Mouse (Mus musculus) MEL (cell line): ENCODE measurements at regions not wholly inside any gene's neighbourhood (a gene's known extent, or its start where the extent isn't known, plus 50 kb on each side); places are given as distances from the start of the nearest gene placed in this dataset.

Source experiments
- DNase-seq: peaks from one replicate; pipeline ENCODE4 v3.0.0; 2011; ENCODE audit warnings: low read depth, low spot score
- H3K27ac ChIP-seq: 2 replicates; pipeline ENCODE4 v1.5.1; 2012; ENCODE audit warnings: low read depth, mild to moderate bottlenecking, control low read depth, low read length, moderate library complexity; ENCODE audit not compliant: control insufficient read depth
- H3K27me3 ChIP-seq, 2 experiments: fragments of 150-350 bp in 1 of 2; sonication (generic) in 1 of 2; 2 replicates each; pipeline ENCODE4 v1.6.1; 2012; ENCODE audit warnings: low read length in 2 of 2, mild to moderate bottlenecking in 2 of 2, improper control_type of control experiment in 1 of 2, moderate library complexity in 1 of 2; ENCODE audit not compliant: insufficient read depth in 2 of 2, control insufficient read depth in 1 of 2
- H3K36me3 ChIP-seq, 2 experiments: 2 replicates each; pipeline ENCODE4 v1.6.1; 2012 to 2014; ENCODE audit warnings: low read length in 2 of 2, improper control_type of control experiment in 1 of 2, inconsistent platforms in 1 of 2, mild to moderate bottlenecking in 1 of 2; ENCODE audit not compliant: insufficient read depth in 2 of 2, control insufficient read depth in 1 of 2
- H3K4me1 ChIP-seq, 2 experiments: fragments of 150-350 bp in 1 of 2; sonication (generic) in 1 of 2; 2 replicates each; pipeline ENCODE4 v1.6.1; 2012; ENCODE audit warnings: low read length in 2 of 2, improper control_type of control experiment in 1 of 2, mild to moderate bottlenecking in 1 of 2; ENCODE audit not compliant: insufficient read depth in 2 of 2, control insufficient read depth in 1 of 2
- H3K4me3 ChIP-seq, 2 experiments: fragments of 150-350 bp in 1 of 2; sonication (generic) in 1 of 2; 2 replicates each; pipeline ENCODE4 v1.5.1; 2012; ENCODE audit warnings: low read depth in 2 of 2, low read length in 2 of 2, mild to moderate bottlenecking in 2 of 2, moderate library complexity in 2 of 2, control low read depth in 1 of 2, improper control_type of control experiment in 1 of 2; ENCODE audit not compliant: control insufficient read depth in 1 of 2, insufficient read depth in 1 of 2
- H3K79me2 ChIP-seq: 2 replicates; pipeline ENCODE4 v1.6.1; 2012; ENCODE audit warnings: mild to moderate bottlenecking, low read length, moderate library complexity; ENCODE audit not compliant: control insufficient read depth, poor library complexity, insufficient read depth
- H3K9ac ChIP-seq: 2 replicates; pipeline ENCODE4 v1.6.1; 2012; ENCODE audit warnings: low read depth, mild to moderate bottlenecking, control low read depth, low read length, moderate library complexity; ENCODE audit not compliant: control insufficient read depth, poor library complexity, severe bottlenecking
- H3K9me3 ChIP-seq: fragments of 150-350 bp; sonication (generic); replicated peaks from 2 replicates; pipeline ENCODE4 v1.6.1; 2012; ENCODE audit warnings: mild to moderate bottlenecking, low read length, improper control_type of control experiment, moderate library complexity; ENCODE audit not compliant: insufficient read depth
- BHLHE40 ChIP-seq: IDR thresholded peaks from 2 replicates; pipeline ENCODE4 v1.6.1; 2012; ENCODE audit warnings: low read depth, mild to moderate bottlenecking, inconsistent platforms, low read length, improper control_type of control experiment, borderline replicate concordance
- CTCF ChIP-seq, 3 experiments: IDR thresholded peaks in 2 of 3; conservative IDR thresholded peaks in 1 of 3; 2 replicates each; pipeline ENCODE4 v1.5.1; 2011 to 2012; ENCODE audit warnings: low read length in 3 of 3, low read depth in 2 of 3, mild to moderate bottlenecking in 2 of 3, improper control_type of control experiment in 1 of 3, inconsistent platforms in 1 of 3, mixed read lengths in 1 of 3, moderate library complexity in 1 of 3; ENCODE audit not compliant: control insufficient read depth in 1 of 3, insufficient read depth in 1 of 3, poor library complexity in 1 of 3, severe bottlenecking in 1 of 3
- GABPA ChIP-seq: IDR thresholded peaks from 2 replicates; pipeline ENCODE4 v1.6.1; 2012; ENCODE audit warnings: low read depth, mild to moderate bottlenecking, inconsistent platforms, low read length, improper control_type of control experiment, moderate library complexity
- GATA1 ChIP-seq: IDR thresholded peaks from 2 replicates; pipeline ENCODE4 v1.6.1; 2011; ENCODE audit warnings: low read depth, low read length, improper control_type of control experiment
- HCFC1 ChIP-seq: IDR thresholded peaks from 2 replicates; pipeline ENCODE4 v1.6.1; 2012; ENCODE audit warnings: low read depth, mild to moderate bottlenecking, inconsistent platforms, low read length, improper control_type of control experiment, moderate library complexity
- MAFK ChIP-seq: IDR thresholded peaks from 2 replicates; pipeline ENCODE4 v1.6.1; 2011; ENCODE audit warnings: low read depth, mild to moderate bottlenecking, low read length, improper control_type of control experiment, borderline replicate concordance
- MAZ ChIP-seq: IDR thresholded peaks from 2 replicates; pipeline ENCODE4 v1.6.1; 2012; ENCODE audit warnings: low read depth, mild to moderate bottlenecking, inconsistent platforms, low read length, improper control_type of control experiment
- MEF2A ChIP-seq: IDR thresholded peaks from 2 replicates; pipeline ENCODE4 v1.6.1; 2014; ENCODE audit warnings: low read depth, mild to moderate bottlenecking, inconsistent platforms, low read length, improper control_type of control experiment; ENCODE audit not compliant: poor library complexity, insufficient replicate concordance, severe bottlenecking; ENCODE audit errors: extremely low read depth
- MXI1 ChIP-seq: IDR thresholded peaks from 2 replicates; pipeline ENCODE4 v1.6.1; 2011; ENCODE audit warnings: mild to moderate bottlenecking, low read depth, low read length, improper control_type of control experiment
- MYC ChIP-seq: IDR thresholded peaks from 2 replicates; pipeline ENCODE4 v1.6.1; 2011; ENCODE audit warnings: low read depth, mild to moderate bottlenecking, low read length, improper control_type of control experiment, moderate library complexity
- NELFE ChIP-seq: IDR thresholded peaks from 2 replicates; pipeline ENCODE4 v1.6.1; 2011; ENCODE audit warnings: low read depth, low read length, improper control_type of control experiment
- POLR2A ChIP-seq, 2 experiments: IDR thresholded peaks; 2 replicates each; pipeline ENCODE4 v1.6.1; 2011 to 2012; ENCODE audit warnings: low read length in 2 of 2, mild to moderate bottlenecking in 2 of 2, control low read depth in 1 of 2, improper control_type of control experiment in 1 of 2, low read depth in 1 of 2, moderate library complexity in 1 of 2; ENCODE audit not compliant: control insufficient read depth in 1 of 2, insufficient read depth in 1 of 2, poor library complexity in 1 of 2
- POLR2AphosphoS2 ChIP-seq: IDR thresholded peaks from 2 replicates; pipeline ENCODE4 v1.6.1; 2011; ENCODE audit warnings: low read length, improper control_type of control experiment
- POLR2AphosphoS5 ChIP-seq: IDR thresholded peaks from 2 replicates; pipeline ENCODE4 v1.6.1; 2012; ENCODE audit warnings: low read depth, borderline replicate concordance, mild to moderate bottlenecking, inconsistent platforms, low read length, moderate library complexity, mixed read lengths
- RCOR1 ChIP-seq: IDR thresholded peaks from 2 replicates; pipeline ENCODE4 v1.6.1; 2012; ENCODE audit warnings: low read depth, mild to moderate bottlenecking, inconsistent platforms, low read length, improper control_type of control experiment
- SIN3A ChIP-seq: IDR thresholded peaks from 2 replicates; pipeline ENCODE4 v1.6.1; 2012; ENCODE audit warnings: low read length, improper control_type of control experiment, inconsistent platforms
- SMC3 ChIP-seq: IDR thresholded peaks from 2 replicates; pipeline ENCODE4 v1.6.1; 2011; ENCODE audit warnings: low read depth, low read length, improper control_type of control experiment
- TAL1 ChIP-seq: IDR thresholded peaks from 2 replicates; pipeline ENCODE4 v1.6.1; 2012; ENCODE audit warnings: mild to moderate bottlenecking, inconsistent platforms, low read length, moderate library complexity, mixed read lengths
- TBP ChIP-seq: IDR thresholded peaks from 2 replicates; pipeline ENCODE4 v1.8.0; 2011; ENCODE audit warnings: low read depth, low read length, improper control_type of control experiment
- TCF12 ChIP-seq: IDR thresholded peaks from 2 replicates; pipeline ENCODE4 v1.6.1; 2014; ENCODE audit warnings: low read depth, mild to moderate bottlenecking, inconsistent platforms, low read length, improper control_type of control experiment, moderate library complexity
- UBTF ChIP-seq: IDR thresholded peaks from 2 replicates; pipeline ENCODE4 v1.6.1; 2012; ENCODE audit warnings: low read depth, mild to moderate bottlenecking, inconsistent platforms, low read length, improper control_type of control experiment, moderate library complexity, borderline replicate concordance; ENCODE audit not compliant: insufficient read depth
- USF2 ChIP-seq, 2 experiments: IDR thresholded peaks; 2 replicates each; pipeline ENCODE4 v1.6.1; 2011 to 2012; ENCODE audit warnings: improper control_type of control experiment in 2 of 2, low read length in 2 of 2, borderline replicate concordance in 1 of 2, inconsistent platforms in 1 of 2, low read depth in 1 of 2, mild to moderate bottlenecking in 1 of 2; ENCODE audit not compliant: insufficient read depth in 1 of 2
- ZC3H11A ChIP-seq: IDR thresholded peaks from 2 replicates; pipeline ENCODE4 v1.6.1; 2012; ENCODE audit warnings: low read depth, mild to moderate bottlenecking, inconsistent platforms, low read length, improper control_type of control experiment
- ZKSCAN1 ChIP-seq: IDR thresholded peaks from 2 replicates; pipeline ENCODE4 v1.6.1; 2012; ENCODE audit warnings: low read depth, mild to moderate bottlenecking, inconsistent platforms, low read length, improper control_type of control experiment, moderate library complexity
- ZNF384 ChIP-seq: IDR thresholded peaks from 2 replicates; pipeline ENCODE4 v1.6.1; 2012; ENCODE audit warnings: low read depth, mild to moderate bottlenecking, inconsistent platforms, low read length, improper control_type of control experiment

GRCm38 (mm10) chr11:7296252-7296651 lies 82.5 kb upstream of the Igfbp3 start:
- H3K4me1 ChIP-seq: no peaks in the 10 kb centered on the region
- no peaks in the 10 kb centered on the region for H3K79me2 ChIP-seq
- DNase-seq: no peak
- no peak overlapping the region for H3K9ac ChIP-seq
- H3K4me3 ChIP-seq: no peak overlapping the region
- H3K27me3 ChIP-seq: no peaks in the 10 kb centered on the region
- H3K9me3 ChIP-seq: no peaks in the 10 kb centered on the region
- TF ChIP-seq BHLHE40 (no peak), TCF12 (no peak), MYC (no peak), POLR2AphosphoS2 (no peak), HCFC1 (no peak), RCOR1 (no peak), POLR2A (IDR thresholded peaks at IDR 0.05; ENCODE audit: control insufficient read depth in 1 of 2, insufficient read depth in 1 of 2, low read depth in 1 of 2, low read length in 2 of 2, poor library complexity in 1 of 2) (no peak), NELFE (no peak), ZNF384 (no peak), MEF2A (no peak), GABPA (no peak), CTCF (IDR thresholded peaks at IDR 0.05 in 2 of 3, conservative IDR thresholded peaks at IDR 0.05 in 1 of 3; ENCODE audit: control insufficient read depth in 1 of 3, insufficient read depth in 1 of 3, low read depth in 2 of 3, low read length in 3 of 3, poor library complexity in 1 of 3, severe bottlenecking in 1 of 3) (no peak), TAL1 (no peak), TBP (no peak), ZKSCAN1 (no peak), SMC3 (no peak), SIN3A (no peak), UBTF (no peak), POLR2AphosphoS5 (no peak), MAFK (no peak)
- no peaks in the 10 kb centered on the region for H3K36me3 ChIP-seq
- no peak overlapping the region for H3K27ac ChIP-seq

- no peak for DNase-seq
- H3K9me3 ChIP-seq: no peaks in the 10 kb centered on the region
- no peak overlapping the region for H3K27ac ChIP-seq
- H3K9ac ChIP-seq: no peak overlapping the region
- no peaks in the 10 kb centered on the region for H3K36me3 ChIP-seq
- no peak overlapping the region for H3K4me3 ChIP-seq
- no peaks in the 10 kb centered on the region for H3K27me3 ChIP-seq
- no peak for TF ChIP-seq GATA1
- no peak for TF ChIP-seq USF2 (IDR thresholded peaks at IDR 0.05; ENCODE audit: borderline replicate concordance in 1 of 2, insufficient read depth in 1 of 2, low read depth in 1 of 2, low read length in 2 of 2)
- TF ChIP-seq MXI1: no peak
- TF ChIP-seq ZC3H11A: no peak
- no peak for TF ChIP-seq MAZ
- no peaks in the 10 kb centered on the region for H3K79me2 ChIP-seq
- no peaks in the 10 kb centered on the region for H3K4me1 ChIP-seq
Measured at GRCm38 (mm10) chr11:7289242-7289938, 75.7 kb upstream of the Igfbp3 start.
